Mouse (Mus musculus) hindbrain, embryonic 12.5 days (tissue): ENCODE data around the gene Vps8. TPM values are rescaled to one million over a fixed set of nuclear protein-coding genes. Genes with fewer than 3 reads are reported as not detected.

ENCODE experiments used
- ATAC-seq: fragments of 200-750 bp; cut with Nextera tagmentation; 2 replicates; pipeline ENCODE4 v1.8.0; 2017; ENCODE audit warnings: moderate TSS enrichment; ENCODE audit not compliant: low FRiP score
- H3K27ac ChIP-seq: fragments of 300-500 bp; sonication (generic); 2 replicates; pipeline ENCODE4 v1.5.1; 2016; ENCODE audit warnings: mild to moderate bottlenecking
- H3K27me3 ChIP-seq: fragments of 300-500 bp; sonication (generic); 2 replicates; pipeline ENCODE4 v1.6.1; 2016; ENCODE audit warnings: mild to moderate bottlenecking
- H3K36me3 ChIP-seq: fragments of 300-500 bp; sonication (generic); 2 replicates; pipeline ENCODE4 v1.6.1; 2016; ENCODE audit warnings: mild to moderate bottlenecking
- H3K4me1 ChIP-seq: fragments of 300-500 bp; sonication (generic); 2 replicates; pipeline ENCODE4 v1.6.1; 2016
- H3K4me2 ChIP-seq: fragments of 300-500 bp; sonication (generic); replicated peaks from 2 replicates; pipeline ENCODE4 v1.6.1; 2016; ENCODE audit warnings: mild to moderate bottlenecking
- H3K4me3 ChIP-seq: fragments of 300-500 bp; sonication (generic); 2 replicates; pipeline ENCODE4 v1.5.1; 2016; ENCODE audit warnings: mild to moderate bottlenecking
- H3K9ac ChIP-seq: fragments of 300-500 bp; sonication (generic); 2 replicates; pipeline ENCODE4 v1.6.1; 2016; ENCODE audit warnings: mild to moderate bottlenecking, moderate library complexity
- H3K9me3 ChIP-seq: fragments of 300-500 bp; sonication (generic); replicated peaks from 2 replicates; pipeline ENCODE4 v1.6.1; 2016; ENCODE audit warnings: mild to moderate bottlenecking
- WGBS: fragments of 180-500 bp; shearing (Covaris S2); methylation state at CpG from one replicate; pipeline ENCODE4 v1.1.7; 2016; 5-methylcytosine and 5-hydroxymethylcytosine counted together
- polyA plus RNA-seq: library from polyadenylated mRNA; unstranded; fragments of >200 nt; fragmentation: Nextera tagmentation; extraction: Ambion mirVana; gene quantifications from 2 replicates; pipeline ENCODE4 v1.2.1, GENCODE M21; 2016

Vps8 gene
- polyA plus RNA-seq: 28.0 and 33.8 TPM in 2 replicates

- Histone ChIP-seq H3K4me3 (peak within 1 kb of the TSS; percentile 83), H3K4me2 (peak within 1 kb of the TSS; percentile 97), H3K36me3 (no peaks in the 10 kb centered on the region), H3K9me3 (no peaks in the 10 kb centered on the region), H3K27ac (peak within 1 kb of the TSS; percentile 75), H3K9ac (peak within 1 kb of the TSS; percentile 90), H3K4me1 (peaks cover 12% of the 10 kb centered on the region), H3K27me3 (no peaks in the 10 kb centered on the region)
- WGBS: under 1% methylated on average over 71 of the region's 71 CpGs
- ATAC-seq: peak; percentile 96
Observed at GRCm38 (mm10) chr16:21422645-21423545, at the start of gene Vps8. Gene Vps8 (plus strand): TSS chr16:21423118.

GRCm38 (mm10) chr16:21373316-21373960 lies 49.5 kb upstream of the Vps8 start:
- no peak overlapping the region for H3K27ac ChIP-seq
- no peak overlapping the region for H3K4me2 ChIP-seq
- H3K4me1 ChIP-seq: peaks cover 29% of the 10 kb centered on the region
- H3K9ac ChIP-seq: no peak overlapping the region; the same call in 1 of the 2 replicates
- H3K36me3 ChIP-seq: no peaks in the 10 kb centered on the region
- peak; percentile 41; the same call in 1 of the 2 replicates for ATAC-seq
- H3K27me3 ChIP-seq: no peaks in the 10 kb centered on the region
- no peak overlapping the region for H3K4me3 ChIP-seq
- 55% methylated on average over 7 of the region's 7 CpGs for WGBS
- H3K9me3 ChIP-seq: no peaks in the 10 kb centered on the region

- Histone ChIP-seq H3K4me3 (no peak overlapping the region), H3K9me3 (no peaks in the 10 kb centered on the region), H3K9ac (no peak overlapping the region; the same call in 1 of the 2 replicates), H3K36me3 (no peaks in the 10 kb centered on the region), H3K27me3 (no peaks in the 10 kb centered on the region), H3K4me1 (peaks cover 29% of the 10 kb centered on the region), H3K27ac (no peak overlapping the region), H3K4me2 (no peak overlapping the region)
- WGBS: 81% methylated on average over 4 of the region's 6 CpGs
- no peak for ATAC-seq
Observed at GRCm38 (mm10) chr16:21374067-21374466, 48.9 kb upstream of the Vps8 start.

GRCm38 (mm10) chr16:21375147-21375546 lies 47.8 kb upstream of the Vps8 start:
- no peaks in the 10 kb centered on the region for H3K9me3 ChIP-seq
- no peak overlapping the region for H3K4me3 ChIP-seq
- H3K4me2 ChIP-seq: no peak overlapping the region
- H3K9ac ChIP-seq: no peak overlapping the region
- H3K36me3 ChIP-seq: no peaks in the 10 kb centered on the region
- no peaks in the 10 kb centered on the region for H3K27me3 ChIP-seq
- 88% methylated on average over 8 of the region's 8 CpGs for whole genome bisulfite sequencing
- H3K4me1 ChIP-seq: peaks cover 29% of the 10 kb centered on the region
- H3K27ac ChIP-seq: no peak overlapping the region
- ATAC-seq: no peak

- H3K27ac ChIP-seq: no peak overlapping the region
- 89% methylated on average over 8 of the region's 8 CpGs for WGBS
- H3K9ac ChIP-seq: no peak overlapping the region
- H3K4me1 ChIP-seq: peaks cover 29% of the 10 kb centered on the region
- H3K36me3 ChIP-seq: no peaks in the 10 kb centered on the region
- no peak overlapping the region for H3K4me3 ChIP-seq
- H3K4me2 ChIP-seq: no peak overlapping the region
- H3K9me3 ChIP-seq: no peaks in the 10 kb centered on the region
- no peaks in the 10 kb centered on the region for H3K27me3 ChIP-seq
- ATAC-seq: no peak
Observed at GRCm38 (mm10) chr16:21376316-21376715, 46.6 kb upstream of the Vps8 start.

GRCm38 (mm10) chr16:21376949-21377604 lies 45.8 kb upstream of the Vps8 start:
- Histone ChIP-seq H3K4me2 (no peak overlapping the region), H3K4me1 (peaks cover 29% of the 10 kb centered on the region), H3K4me3 (no peak overlapping the region), H3K27me3 (no peaks in the 10 kb centered on the region), H3K9ac (no peak overlapping the region), H3K9me3 (no peaks in the 10 kb centered on the region), H3K27ac (0 out of 2 replicates have a peak overlapping the region, but pooled peaks have one; percentile 23), H3K36me3 (no peaks in the 10 kb centered on the region)
- no peak for ATAC-seq
- WGBS: 37% methylated on average over 7 of the region's 7 CpGs

GRCm38 (mm10) chr16:21377605-21377968 lies 45.3 kb upstream of the Vps8 start:
- no peak for ATAC-seq
- Histone ChIP-seq H3K4me2 (no peak overlapping the region), H3K9me3 (no peaks in the 10 kb centered on the region), H3K27me3 (no peaks in the 10 kb centered on the region), H3K4me1 (peaks cover 30% of the 10 kb centered on the region), H3K9ac (no peak overlapping the region), H3K36me3 (no peaks in the 10 kb centered on the region), H3K27ac (0 out of 2 replicates have a peak overlapping the region, but pooled peaks have one; percentile 17), H3K4me3 (no peak overlapping the region)
- 40% methylated on average over 4 of the region's 4 CpGs for WGBS

GRCm38 (mm10) chr16:21381469-21381868 lies 41.4 kb upstream of the Vps8 start:
- ATAC-seq: no peak
- H3K4me2 ChIP-seq: no peak overlapping the region
- H3K27me3 ChIP-seq: peaks cover 2% of the 10 kb centered on the region; the same call in 1 of the 2 replicates
- H3K4me3 ChIP-seq: no peak overlapping the region
- 83% methylated on average over 1 of the region's 1 CpGs for WGBS
- no peaks in the 10 kb centered on the region for H3K36me3 ChIP-seq
- no peak overlapping the region for H3K27ac ChIP-seq
- peaks cover 26% of the 10 kb centered on the region for H3K4me1 ChIP-seq
- no peaks in the 10 kb centered on the region for H3K9me3 ChIP-seq
- no peak overlapping the region for H3K9ac ChIP-seq

GRCm38 (mm10) chr16:21382152-21382911 lies 40.6 kb upstream of the Vps8 start:
- no peak for ATAC-seq
- Histone ChIP-seq H3K4me3 (no peak overlapping the region), H3K4me2 (no peak overlapping the region), H3K9ac (no peak overlapping the region), H3K27me3 (peaks cover 2% of the 10 kb centered on the region; the same call in 1 of the 2 replicates), H3K27ac (no peak overlapping the region), H3K4me1 (peaks cover 17% of the 10 kb centered on the region), H3K9me3 (no peaks in the 10 kb centered on the region), H3K36me3 (no peaks in the 10 kb centered on the region)
- 42% methylated on average over 11 of the region's 11 CpGs for WGBS

GRCm38 (mm10) chr16:21385926-21386881 lies 36.7 kb upstream of the Vps8 start:
- H3K9me3 ChIP-seq: no peaks in the 10 kb centered on the region
- no peak overlapping the region for H3K4me3 ChIP-seq
- no peak overlapping the region for H3K4me2 ChIP-seq
- no peak overlapping the region for H3K27ac ChIP-seq
- 0 out of 2 replicates have a peak, but pooled peaks have one; percentile 23 for ATAC-seq
- H3K27me3 ChIP-seq: peaks cover 2% of the 10 kb centered on the region; the same call in 1 of the 2 replicates
- no peaks in the 10 kb centered on the region for H3K36me3 ChIP-seq
- H3K9ac ChIP-seq: no peak overlapping the region
- peaks cover 31% of the 10 kb centered on the region for H3K4me1 ChIP-seq
- 70% methylated on average over 14 of the region's 14 CpGs for WGBS

- ATAC-seq: no peak
- Histone ChIP-seq H3K9ac (no peak overlapping the region), H3K36me3 (no peaks in the 10 kb centered on the region), H3K9me3 (no peaks in the 10 kb centered on the region), H3K27me3 (0 out of 2 replicates have a peak, but pooled peaks cover 3% of the 10 kb centered on the region), H3K4me2 (no peak overlapping the region), H3K4me1 (peaks cover 34% of the 10 kb centered on the region), H3K27ac (no peak overlapping the region), H3K4me3 (no peak overlapping the region)
- WGBS: 24% methylated on average over 3 of the region's 3 CpGs
Observed at GRCm38 (mm10) chr16:21389316-21389715, 33.6 kb upstream of the Vps8 start.
